Mouse (Mus musculus): ENCODE measurements around the gene Bcl2l11. TPM values are rescaled to one million over a fixed set of nuclear protein-coding genes. Genes with fewer than 3 reads are reported as not detected.

The Bcl2l11 gene
- polyA plus RNA-seq, 1 experiment from 2014 or later, result 19.7 TPM

DNA sequence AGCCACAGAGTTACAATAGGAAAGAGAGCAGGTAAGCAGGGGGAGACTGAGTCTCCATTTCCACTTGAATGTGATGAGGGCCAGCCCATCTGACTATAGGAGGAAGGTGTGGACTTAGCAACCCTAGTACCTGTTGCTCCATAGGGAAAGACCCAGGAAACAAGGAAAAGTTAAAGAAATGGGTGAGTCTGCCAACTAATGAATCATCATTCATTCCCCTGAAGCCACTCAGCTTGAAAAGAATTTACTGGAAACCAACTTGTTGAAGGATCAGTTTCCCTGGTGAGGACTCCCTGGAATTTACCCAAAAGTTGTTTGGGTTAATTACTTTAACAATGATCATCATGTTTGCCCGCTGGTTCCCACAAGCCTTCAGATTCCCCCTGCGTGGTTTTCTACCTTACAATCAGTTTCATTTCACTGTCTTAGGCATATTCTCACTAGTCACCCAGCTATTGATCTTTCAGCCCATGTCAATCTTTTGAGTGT is 84.0 kb downstream of the Bcl2l11 start:
- no peak overlapping the region for H3K4me3 ChIP-seq
- no peaks in the 10 kb centered on the region for H3K9me3 ChIP-seq
- H3K9ac ChIP-seq, result no peak overlapping the region
- no peak overlapping the region for H3K4me2 ChIP-seq
- no peak for ATAC-seq (ENCODE audit: insufficient number of reproducible peaks, low FRiP score, low TSS enrichment, low read depth)
- H3K4me1 ChIP-seq, result peaks cover 19% of the 10 kb centered on the region
- WGBS, result 70% methylated on average over 2 of the region's 2 CpGs
- no peaks in the 10 kb centered on the region; the same call in 1 of the 2 replicates for H3K27me3 ChIP-seq
- H3K27ac ChIP-seq, result no peak overlapping the region
- no peaks in the 10 kb centered on the region for H3K36me3 ChIP-seq

DNA sequence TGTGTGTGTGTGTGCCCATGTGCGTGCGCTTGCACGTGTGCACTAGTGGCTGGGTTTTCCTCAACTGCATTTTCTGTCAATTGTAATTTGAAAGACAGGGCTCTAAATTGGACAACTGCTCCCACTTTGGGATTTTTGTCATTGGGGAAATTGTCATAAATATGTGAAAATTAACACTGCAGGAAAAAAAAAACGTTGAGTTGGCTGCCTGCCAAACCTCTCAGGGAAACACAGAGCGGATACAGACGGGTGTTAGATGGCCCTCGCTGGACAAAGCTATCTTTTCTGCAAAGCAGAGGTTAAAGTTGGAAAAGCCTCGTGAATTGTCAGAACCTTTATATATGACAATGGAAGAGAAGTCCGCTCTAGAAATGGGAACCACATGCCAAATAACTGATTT is 84.5 kb downstream of the Bcl2l11 start:
- no peak for ATAC-seq (ENCODE audit: insufficient number of reproducible peaks, low FRiP score, low TSS enrichment, low read depth)
- 35% methylated on average over 9 of the region's 9 CpGs for WGBS

GRCm38 (mm10) chr2:128211022-128211880 is 85.4 kb downstream of the Bcl2l11 start:
- Histone ChIP-seq H3K9me3 (no peaks in the 10 kb centered on the region), H3K27ac (no peak overlapping the region), H3K36me3 (no peaks in the 10 kb centered on the region), H3K4me1 (peaks cover 19% of the 10 kb centered on the region), H3K4me2 (peak overlapping the region; percentile 31; the same call in 1 of the 2 replicates), H3K27me3 (no peaks in the 10 kb centered on the region; the same call in 1 of the 2 replicates), H3K9ac (no peak overlapping the region), H3K4me3 (no peak overlapping the region)
- ATAC-seq (ENCODE audit: insufficient number of reproducible peaks, low FRiP score, low TSS enrichment, low read depth), result no peak
- WGBS, result 19% methylated on average over 19 of the region's 19 CpGs

More for the DNA sequence above, 84.5 kb downstream of the Bcl2l11 start:
- Histone ChIP-seq H3K4me3 (no peak overlapping the region), H3K27ac (no peak overlapping the region), H3K4me1 (peaks cover 19% of the 10 kb centered on the region), H3K9ac (no peak overlapping the region), H3K4me2 (no peak overlapping the region), H3K9me3 (no peaks in the 10 kb centered on the region), H3K27me3 (no peaks in the 10 kb centered on the region; the same call in 1 of the 2 replicates), H3K36me3 (no peaks in the 10 kb centered on the region)

- Histone ChIP-seq H3K9ac (no peak overlapping the region), H3K4me3 (no peak overlapping the region), H3K4me2 (0 out of 2 replicates have a peak overlapping the region, but pooled peaks have one; percentile 31), H3K4me1 (peaks cover 19% of the 10 kb centered on the region), H3K36me3 (no peaks in the 10 kb centered on the region), H3K9me3 (no peaks in the 10 kb centered on the region), H3K27me3 (no peaks in the 10 kb centered on the region; the same call in 1 of the 2 replicates), H3K27ac (no peak overlapping the region)
- ATAC-seq (ENCODE audit: insufficient number of reproducible peaks, low FRiP score, low TSS enrichment, low read depth), result no peak
- WGBS, result 34% methylated on average over 8 of the region's 8 CpGs
Observed at GRCm38 (mm10) chr2:128211881-128212209, 86.0 kb downstream of the Bcl2l11 start.

All from limb, embryonic 15.5 days (tissue).